Mouse (Mus musculus): ENCODE measurements around the gene Zmynd8.

The Zmynd8 gene

GRCm38 (mm10) chr2:165833468-165833867 lies 65.3 kb downstream of the Zmynd8 start:
- DNase-seq (ENCODE audit: low read depth, low spot score), result no peak

GRCm38 (mm10) chr2:165832720-165833119 lies 66.1 kb downstream of the Zmynd8 start:
- no peak for DNase-seq (ENCODE audit: low read depth, low spot score)

- no peak for DNase-seq (ENCODE audit: low read depth, low spot score)
These were observed 66.5 kb downstream of the Zmynd8 start for GRCm38 (mm10) chr2:165832295-165832694.

GRCm38 (mm10) chr2:165831637-165832289 lies 67.1 kb downstream of the Zmynd8 start:
- no peak for DNase-seq (ENCODE audit: low read depth, low spot score)

GRCm38 (mm10) chr2:165828770-165829169 lies 70.0 kb downstream of the Zmynd8 start:
- no peak for DNase-seq (ENCODE audit: low read depth, low spot score)

- DNase-seq (ENCODE audit: low read depth, low spot score), result no peak
These were observed 72.7 kb downstream of the Zmynd8 start for GRCm38 (mm10) chr2:165825964-165826712.

- DNase-seq (ENCODE audit: low read depth, low spot score), result no peak
These were observed 73.4 kb downstream of the Zmynd8 start for GRCm38 (mm10) chr2:165825261-165825900.

- DNase-seq (ENCODE audit: low read depth, low spot score), result no peak
These were observed 74.0 kb downstream of the Zmynd8 start for GRCm38 (mm10) chr2:165824826-165825225.

- DNase-seq (ENCODE audit: low read depth, low spot score), result no peak
These were observed 76.3 kb downstream of the Zmynd8 start for GRCm38 (mm10) chr2:165822478-165822877.

- DNase-seq (ENCODE audit: low read depth, low spot score), result no peak
These were observed 77.1 kb downstream of the Zmynd8 start for GRCm38 (mm10) chr2:165821671-165822070.

GRCm38 (mm10) chr2:165820504-165821095 lies 78.2 kb downstream of the Zmynd8 start:
- no peak for DNase-seq (ENCODE audit: low read depth, low spot score)

- DNase-seq (ENCODE audit: low read depth, low spot score), result no peak
These were observed 78.7 kb downstream of the Zmynd8 start for GRCm38 (mm10) chr2:165820073-165820472.

- DNase-seq (ENCODE audit: low read depth, low spot score), result peak; percentile 59
These were observed 79.5 kb downstream of the Zmynd8 start for GRCm38 (mm10) chr2:165818985-165819948.

- DNase-seq (ENCODE audit: low read depth, low spot score), result no peak
These were observed 80.2 kb downstream of the Zmynd8 start for GRCm38 (mm10) chr2:165818570-165818969.

GRCm38 (mm10) chr2:165817437-165817836 lies 81.4 kb downstream of the Zmynd8 start:
- DNase-seq (ENCODE audit: low read depth, low spot score), result no peak

GRCm38 (mm10) chr2:165815103-165815880 lies 83.5 kb downstream of the Zmynd8 start:
- no peak for DNase-seq (ENCODE audit: low read depth, low spot score)

- DNase-seq (ENCODE audit: low read depth, low spot score), result no peak
These were observed 85.9 kb downstream of the Zmynd8 start for GRCm38 (mm10) chr2:165812889-165813288.

- DNase-seq (ENCODE audit: low read depth, low spot score), result no peak
These were observed 87.3 kb downstream of the Zmynd8 start for GRCm38 (mm10) chr2:165811536-165811935.

GRCm38 (mm10) chr2:165809901-165810477 lies 88.8 kb downstream of the Zmynd8 start:
- no peak for DNase-seq (ENCODE audit: low read depth, low spot score)

GRCm38 (mm10) chr2:165809091-165809490 lies 89.7 kb downstream of the Zmynd8 start:
- no peak for DNase-seq (ENCODE audit: low read depth, low spot score)
